Mouse (Mus musculus): ENCODE results near the gene Gm10226. TPM values are rescaled to one million over a fixed set of nuclear protein-coding genes. Genes with fewer than 3 reads are reported as not detected.
"Not testable (repeated sequence)": the region's sequence is repeated elsewhere in the genome, so short reads cannot be mapped to it uniquely, and the experiment has no call there.

Gene Gm10226
- polyA plus RNA-seq, 1 experiment from 2014 or later, result 2.6 TPM

DNA sequence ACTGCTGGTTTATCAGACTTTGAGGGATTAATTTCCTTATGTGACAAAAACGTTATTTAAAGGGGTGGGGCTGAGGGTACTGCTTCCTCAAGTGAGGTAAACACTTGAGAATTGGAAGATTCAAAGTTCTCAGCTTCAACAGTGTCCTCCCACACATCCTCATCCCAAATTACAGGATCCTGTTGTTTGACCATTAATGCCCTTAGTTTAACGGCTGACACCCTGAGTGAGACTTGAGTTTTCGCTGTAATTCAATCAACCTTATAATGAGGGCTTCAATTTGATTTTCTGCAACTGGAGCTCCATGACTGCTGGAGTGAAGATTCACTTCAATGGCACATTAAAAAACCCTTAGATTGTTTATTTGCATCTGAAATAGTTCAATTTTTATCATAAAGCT lies 1.7 kb downstream of the Gm10226 start:
- H3K4me3 ChIP-seq (ENCODE audit: low read depth, low read length), result no peak overlapping the region
- whole genome bisulfite sequencing, result 75% methylated on average over 3 of the region's 3 CpGs
- H3K4me2 ChIP-seq (replicated peaks; ENCODE audit: low read depth), result no peak overlapping the region
- no peaks in the 10 kb centered on the region for H3K9me3 ChIP-seq (ENCODE audit: control insufficient read depth)
- H3K27me3 ChIP-seq (replicated peaks; ENCODE audit: control insufficient read depth, insufficient read depth, low read length), result no peaks in the 10 kb centered on the region
- H3K9ac ChIP-seq (ENCODE audit: low read depth, low read length), result no peak overlapping the region
- H3K4me1 ChIP-seq (replicated peaks; ENCODE audit: control insufficient read depth, insufficient read depth, low read length), result no peaks in the 10 kb centered on the region
- H3K27ac ChIP-seq (ENCODE audit: low read depth, low read length), result no peak overlapping the region
- peaks cover 6% of the 10 kb centered on the region; the same call in 1 of the 2 replicates for H3K36me3 ChIP-seq (ENCODE audit: control insufficient read depth, insufficient read depth)
- ATAC-seq, result no peak
- TF ChIP-seq CTCF (IDR thresholded peaks at IDR 0.05; ENCODE audit: low read depth), result no peak

DNA sequence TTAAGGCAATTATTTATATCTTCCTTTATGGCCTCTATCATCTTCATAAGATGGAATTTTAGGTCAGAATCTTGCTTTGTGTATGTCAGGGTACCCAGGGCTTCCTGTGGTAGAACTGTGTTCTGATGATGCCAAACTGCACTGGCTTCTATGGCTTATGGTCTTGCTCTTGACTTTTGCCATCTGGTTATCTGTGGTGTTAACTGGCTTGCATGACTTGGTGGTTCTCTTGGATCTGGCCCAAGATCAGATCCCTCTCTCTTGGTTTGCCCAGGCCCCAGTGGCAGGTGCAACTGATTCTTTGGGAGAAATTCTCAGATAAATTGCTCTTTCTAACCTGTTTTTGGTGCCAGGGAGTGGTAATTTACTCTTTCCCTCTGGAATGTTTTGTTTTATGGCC lies 4.4 kb downstream of the Gm10226 start:
- H3K9ac ChIP-seq (ENCODE audit: low read depth, low read length), result no peak overlapping the region
- TF ChIP-seq CTCF (IDR thresholded peaks at IDR 0.05; ENCODE audit: low read depth), result no peak
- no peak overlapping the region for H3K27ac ChIP-seq (ENCODE audit: low read depth, low read length)
- H3K4me2 ChIP-seq (replicated peaks; ENCODE audit: low read depth), result no peak overlapping the region
- no peaks in the 10 kb centered on the region for H3K27me3 ChIP-seq (replicated peaks; ENCODE audit: control insufficient read depth, insufficient read depth, low read length)
- no peaks in the 10 kb centered on the region for H3K9me3 ChIP-seq (ENCODE audit: control insufficient read depth)
- no peak for ATAC-seq
- no peaks in the 10 kb centered on the region for H3K36me3 ChIP-seq (ENCODE audit: control insufficient read depth, insufficient read depth)
- no peak overlapping the region for H3K4me3 ChIP-seq (ENCODE audit: low read depth, low read length)
- no peaks in the 10 kb centered on the region for H3K4me1 ChIP-seq (replicated peaks; ENCODE audit: control insufficient read depth, insufficient read depth, low read length)

DNA sequence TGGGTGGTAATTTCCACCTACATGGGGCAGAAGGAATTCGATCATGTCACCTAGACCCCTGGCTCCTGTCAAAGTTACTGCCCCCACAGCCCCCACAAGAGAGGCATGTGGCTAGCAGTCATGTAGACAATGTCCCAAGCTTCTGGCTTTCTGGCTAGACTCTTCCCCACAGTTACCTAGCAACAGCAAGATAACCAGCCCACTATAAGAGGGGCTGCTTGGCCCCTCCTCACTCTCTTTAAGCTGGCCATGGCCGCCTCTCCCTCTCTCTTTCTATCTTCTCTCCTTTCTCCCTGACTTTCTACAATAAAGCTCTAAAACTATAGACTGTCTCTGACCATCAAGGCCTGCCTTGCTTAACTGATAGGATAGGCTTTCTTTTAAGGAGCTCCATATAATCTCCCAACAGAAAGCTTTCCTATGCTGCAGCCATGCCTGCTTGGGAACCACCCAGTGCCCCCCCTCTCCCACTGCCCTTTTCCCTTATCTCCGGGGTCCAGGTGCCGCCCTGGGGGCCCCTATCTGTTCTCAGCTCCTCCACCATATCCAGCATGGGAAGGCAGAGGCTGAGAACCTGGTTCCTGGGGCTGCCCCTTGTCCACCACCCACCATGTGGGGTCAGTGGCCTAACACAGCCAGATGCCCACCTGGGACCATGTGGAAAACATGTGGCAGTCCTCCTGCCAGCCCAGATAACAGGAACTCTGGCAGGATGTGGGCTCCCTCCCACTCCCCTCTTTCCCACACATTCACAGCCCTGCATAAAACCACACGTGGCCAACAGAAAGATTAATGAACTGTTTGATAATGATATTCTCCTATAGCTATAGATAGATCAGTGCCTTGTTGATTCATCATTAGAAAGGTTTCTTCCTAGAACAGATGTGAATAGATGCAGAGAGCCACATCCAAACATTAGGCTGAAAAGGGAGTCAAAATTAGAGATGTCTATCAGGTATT lies 10.9 kb downstream of the Gm10226 start:
- no peak overlapping the region for H3K27ac ChIP-seq (ENCODE audit: low read depth, low read length)
- TF ChIP-seq CTCF (IDR thresholded peaks at IDR 0.05; ENCODE audit: low read depth), result no peak
- H3K27me3 ChIP-seq (replicated peaks; ENCODE audit: control insufficient read depth, insufficient read depth, low read length), result no peaks in the 10 kb centered on the region
- H3K9me3 ChIP-seq (ENCODE audit: control insufficient read depth), result no peaks in the 10 kb centered on the region
- H3K9ac ChIP-seq (ENCODE audit: low read depth, low read length), result no peak overlapping the region
- no peak overlapping the region for H3K4me2 ChIP-seq (replicated peaks; ENCODE audit: low read depth)
- H3K4me1 ChIP-seq (replicated peaks; ENCODE audit: control insufficient read depth, insufficient read depth, low read length), result no peaks in the 10 kb centered on the region
- no peak for ATAC-seq
- no peaks in the 10 kb centered on the region for H3K36me3 ChIP-seq (ENCODE audit: control insufficient read depth, insufficient read depth)
- H3K4me3 ChIP-seq (ENCODE audit: low read depth, low read length), result no peak overlapping the region
- 27% methylated on average over 5 of the region's 5 CpGs for WGBS

DNA sequence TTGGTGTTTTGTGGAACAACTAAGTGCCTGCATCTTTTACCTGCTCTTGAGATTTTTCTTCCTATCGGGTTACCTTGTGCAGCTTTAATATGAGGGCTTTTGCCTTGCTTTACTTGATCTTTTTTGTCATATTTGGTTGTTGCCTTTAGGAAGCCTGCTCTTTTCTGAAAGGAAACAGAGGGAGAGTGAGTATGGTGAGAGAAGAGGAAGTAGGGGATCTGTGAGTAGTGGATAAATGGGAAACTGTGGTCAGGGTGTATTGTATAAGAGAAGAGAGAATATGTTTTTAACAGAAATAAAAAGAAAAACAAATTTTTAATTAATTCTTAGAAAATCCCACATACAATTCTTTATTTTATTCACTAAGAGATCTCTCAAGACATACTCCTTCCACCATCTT lies 11.8 kb downstream of the Gm10226 start:
- Histone ChIP-seq H3K36me3 (ENCODE audit: control insufficient read depth, insufficient read depth) (no peaks in the 10 kb centered on the region), H3K4me1 (replicated peaks; ENCODE audit: control insufficient read depth, insufficient read depth, low read length) (no peaks in the 10 kb centered on the region), H3K9me3 (ENCODE audit: control insufficient read depth) (no peaks in the 10 kb centered on the region), H3K4me2 (replicated peaks; ENCODE audit: low read depth) (no peak overlapping the region), H3K9ac (ENCODE audit: low read depth, low read length) (no peak overlapping the region), H3K27ac (ENCODE audit: low read depth, low read length) (no peak overlapping the region), H3K27me3 (replicated peaks; ENCODE audit: control insufficient read depth, insufficient read depth, low read length) (no peaks in the 10 kb centered on the region), H3K4me3 (ENCODE audit: low read depth, low read length) (no peak overlapping the region)
- ATAC-seq, result no peak
- WGBS, result 85% methylated on average over 1 of the region's 1 CpGs
- TF ChIP-seq CTCF (IDR thresholded peaks at IDR 0.05; ENCODE audit: low read depth), result no peak

- H3K4me1 ChIP-seq (replicated peaks; ENCODE audit: control insufficient read depth, insufficient read depth, low read length), result no peaks in the 10 kb centered on the region
- WGBS, result 7% methylated on average over 26 of the region's 26 CpGs
- H3K4me3 ChIP-seq (ENCODE audit: low read depth, low read length), result peak within 1 kb of the TSS; percentile 57
- ATAC-seq, result peak; percentile 96
- H3K27ac ChIP-seq (ENCODE audit: low read depth, low read length), result peak within 1 kb of the TSS; percentile 67
- H3K4me2 ChIP-seq (replicated peaks; ENCODE audit: low read depth), result peak within 1 kb of the TSS; percentile 67
- no peaks in the 10 kb centered on the region for H3K36me3 ChIP-seq (ENCODE audit: control insufficient read depth, insufficient read depth)
- no peaks in the 10 kb centered on the region for H3K9me3 ChIP-seq (ENCODE audit: control insufficient read depth)
- peak within 1 kb of the TSS; percentile 50; the same call in 1 of the 2 replicates for H3K9ac ChIP-seq (ENCODE audit: low read depth, low read length)
- TF ChIP-seq CTCF (IDR thresholded peaks at IDR 0.05; ENCODE audit: low read depth), result no peak
- no peaks in the 10 kb centered on the region for H3K27me3 ChIP-seq (replicated peaks; ENCODE audit: control insufficient read depth, insufficient read depth, low read length)
Observed at GRCm38 (mm10) chr17:21707343-21707996, 15.8 kb downstream of the Gm10226 start, which contains the start of gene Zfp760. Zfp760 (plus strand) TSS chr17:21707741.

DNA sequence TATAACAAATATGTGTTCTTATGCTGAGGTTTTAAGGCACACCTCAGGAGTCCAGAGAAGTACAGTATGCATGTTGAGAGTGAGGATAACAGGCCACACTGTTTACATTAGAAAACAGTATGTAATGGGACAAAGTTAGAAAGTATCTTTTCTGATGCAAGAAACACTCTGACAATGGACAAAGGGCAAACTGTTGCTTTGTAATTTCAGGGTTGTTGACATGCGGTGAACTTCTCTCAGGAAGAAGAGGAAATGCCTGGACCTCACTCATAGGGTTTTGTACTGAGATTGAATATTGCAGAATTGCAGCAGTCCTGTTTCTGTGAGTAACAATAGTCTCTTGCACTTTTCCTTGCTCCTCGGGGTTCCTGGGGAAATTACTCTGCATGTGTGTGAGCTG lies 16.7 kb downstream of the Gm10226 start:
- no peak overlapping the region for H3K27ac ChIP-seq (ENCODE audit: low read depth, low read length)
- H3K9me3 ChIP-seq (ENCODE audit: control insufficient read depth), result no peaks in the 10 kb centered on the region
- no peak overlapping the region for H3K9ac ChIP-seq (ENCODE audit: low read depth, low read length)
- H3K36me3 ChIP-seq (ENCODE audit: control insufficient read depth, insufficient read depth), result no peaks in the 10 kb centered on the region
- peak overlapping the region; percentile 57; the same call in 1 of the 2 replicates for H3K4me3 ChIP-seq (ENCODE audit: low read depth, low read length)
- H3K27me3 ChIP-seq (replicated peaks; ENCODE audit: control insufficient read depth, insufficient read depth, low read length), result no peaks in the 10 kb centered on the region
- H3K4me1 ChIP-seq (replicated peaks; ENCODE audit: control insufficient read depth, insufficient read depth, low read length), result no peaks in the 10 kb centered on the region
- peak overlapping the region; percentile 67 for H3K4me2 ChIP-seq (replicated peaks; ENCODE audit: low read depth)
- TF ChIP-seq CTCF (IDR thresholded peaks at IDR 0.05; ENCODE audit: low read depth), result no peak
- WGBS, result 10% methylated on average over 2 of the region's 2 CpGs
- no peak for ATAC-seq

DNA sequence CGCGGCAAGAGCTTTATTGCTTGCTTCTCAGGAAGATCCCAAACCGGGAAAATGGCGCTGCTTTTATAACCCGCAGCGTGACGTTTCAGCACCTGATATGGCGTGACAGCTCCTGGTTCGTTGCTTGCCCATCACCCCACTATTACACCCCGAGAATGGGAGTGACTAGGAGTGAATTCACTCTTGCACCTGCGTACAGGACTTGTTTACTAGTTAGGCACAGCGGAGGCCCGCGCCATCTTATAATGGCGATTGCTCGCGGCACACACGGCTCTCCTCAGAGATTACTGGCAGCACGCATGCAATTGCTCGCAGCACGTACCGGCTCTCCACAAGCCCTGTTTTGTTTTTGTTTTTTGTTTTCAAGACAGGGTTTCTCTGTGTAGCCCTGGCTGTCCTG lies 38.8 kb downstream of the Gm10226 start, which contains the start of gene Zfp229:
Gene Zfp229 (plus strand): TSS at position 301 of the 400 bp plus-strand sequence.
- not testable (repeated sequence) for H3K27me3 ChIP-seq (replicated peaks; ENCODE audit: control insufficient read depth, insufficient read depth, low read length); H3K9me3 ChIP-seq (ENCODE audit: control insufficient read depth); ATAC-seq; H3K4me3 ChIP-seq (ENCODE audit: low read depth, low read length); H3K27ac ChIP-seq (ENCODE audit: low read depth, low read length); H3K4me1 ChIP-seq (replicated peaks; ENCODE audit: control insufficient read depth, insufficient read depth, low read length); H3K4me2 ChIP-seq (replicated peaks; ENCODE audit: low read depth); H3K9ac ChIP-seq (ENCODE audit: low read depth, low read length); H3K36me3 ChIP-seq (ENCODE audit: control insufficient read depth, insufficient read depth)
- WGBS, result 98% methylated on average over 9 of the region's 22 CpGs

Data from intestine, postnatal 0 days (tissue).